Mouse (Mus musculus) neural tube, postnatal 0 days (tissue): Measurements from ENCODE around the gene Ldb3. TPM values are rescaled to one million over a fixed set of nuclear protein-coding genes. Genes with fewer than 3 reads are reported as not detected.

Source experiments
- polyA plus RNA-seq: library from polyadenylated mRNA; unstranded; fragments of >200 nt; fragmentation: Nextera tagmentation; extraction: Ambion mirVana; gene quantifications from 2 replicates; pipeline ENCODE4 v1.2.1, GENCODE M21; 2015

Ldb3 gene
- polyA plus RNA-seq: 1.6 and 1.7 TPM in 2 replicates

GRCm38 (mm10) chr14:34588498-34588897 lies at the start of gene Ldb3:
TSS of gene Ldb3 (minus strand) at chr14:34588682.

GRCm38 (mm10) chr14:34599941-34600340 lies 11.5 kb upstream of the Ldb3 start, which contains the start of gene Opn4:
TSS of gene Opn4 (minus strand) at chr14:34600142.

GRCm38 (mm10) chr14:34522701-34523100 lies 65.8 kb downstream of the Ldb3 start, which contains the start of gene 9230112D13Rik:
TSS of gene 9230112D13Rik (minus strand) at chr14:34522801.

GRCm38 (mm10) chr14:34503325-34503647 lies 85.2 kb downstream of the Ldb3 start, which contains the start of gene Bmpr1a:
TSS of gene Bmpr1a (minus strand) at chr14:34503341.

Other genes with a start within 250 kb of the Ldb3 start
- gene Fam25c, start 233.2 kb downstream of the Ldb3 start, polyA plus RNA-seq: not detected in 2 replicates
- 289 and 298 TPM in 2 replicates for gene Sncg, start 213.9 kb downstream of the Ldb3 start, polyA plus RNA-seq
- gene Mmrn2, start 213.2 kb downstream of the Ldb3 start, polyA plus RNA-seq: 1.6 and 1.9 TPM in 2 replicates
- 20.3 and 21.0 TPM in 2 replicates for gene Bmpr1a, start 85.3 kb downstream of the Ldb3 start, polyA plus RNA-seq
- gene 9230112D13Rik, start 65.9 kb downstream of the Ldb3 start, polyA plus RNA-seq: not detected in 2 replicates
- gene Opn4, start 11.5 kb upstream of the Ldb3 start, polyA plus RNA-seq: not detected in 2 replicates
- 10.3 and 12.3 TPM in 2 replicates for gene Wapl, start 85.2 kb upstream of the Ldb3 start, polyA plus RNA-seq
- 10.6 and 12.7 TPM in 2 replicates for gene Grid1, start 231.4 kb upstream of the Ldb3 start, polyA plus RNA-seq